Mouse (Mus musculus): ENCODE measurements at regions not wholly inside any gene's neighbourhood (a gene's known extent, or its start where the extent isn't known, plus 50 kb on each side); places are given as distances from the start of the nearest gene placed in this dataset.

DNA sequence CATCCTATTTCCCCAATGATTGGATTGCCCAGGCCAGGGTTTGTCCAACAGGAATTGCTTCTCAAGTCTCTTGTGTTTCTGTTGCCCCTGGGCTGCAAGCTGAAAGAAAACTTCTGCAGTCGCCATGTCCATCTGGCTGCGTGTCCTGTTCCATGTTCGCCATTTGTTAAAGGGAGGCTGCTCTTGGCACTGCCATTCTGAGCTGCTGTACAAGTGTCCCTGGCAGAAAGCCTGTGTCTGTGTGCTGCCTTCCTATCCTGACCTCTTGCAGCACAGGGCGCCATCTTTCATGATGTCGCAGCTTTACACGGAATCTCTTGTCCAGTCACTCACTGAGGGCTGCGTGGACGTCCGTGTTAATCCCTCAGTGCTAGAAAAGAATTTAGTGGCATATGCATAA lies 349.2 kb downstream of the Agtpbp1 start:
- TF ChIP-seq POLR2A (IDR thresholded peaks at IDR 0.05; ENCODE audit: insufficient read depth, low read length) (no peak), CTCF (IDR thresholded peaks at IDR 0.05; ENCODE audit: low read depth, low read length) (no peak)
